Mouse (Mus musculus) neural tube, embryonic 12.5 days (tissue): Measurements from ENCODE around the gene Pdcd7. TPM values are rescaled to one million over a fixed set of nuclear protein-coding genes. Genes with fewer than 3 reads are reported as not detected.

Source experiments
- ATAC-seq: fragments of 200-750 bp; cut with Nextera tagmentation; 2 replicates; pipeline ENCODE4 v1.8.0; 2017; ENCODE audit warnings: low read depth, mild to moderate bottlenecking, moderate TSS enrichment, moderate library complexity; ENCODE audit not compliant: low FRiP score
- H3K27ac ChIP-seq: fragments of 300-500 bp; sonication (generic); 2 replicates; pipeline ENCODE4 v1.5.1; 2016
- H3K27me3 ChIP-seq: fragments of 300-500 bp; sonication (generic); replicated peaks from 2 replicates; pipeline ENCODE4 v1.6.1; 2016; ENCODE audit warnings: mild to moderate bottlenecking
- H3K36me3 ChIP-seq: fragments of 300-500 bp; sonication (generic); 2 replicates; pipeline ENCODE4 v1.6.1; 2016; ENCODE audit warnings: mild to moderate bottlenecking
- H3K4me1 ChIP-seq: fragments of 300-500 bp; sonication (generic); 2 replicates; pipeline ENCODE4 v1.6.1; 2016
- H3K4me2 ChIP-seq: fragments of 300-500 bp; sonication (generic); replicated peaks from 2 replicates; pipeline ENCODE4 v1.6.1; 2016; ENCODE audit warnings: mild to moderate bottlenecking
- H3K4me3 ChIP-seq: fragments of 300-500 bp; sonication (generic); 2 replicates; pipeline ENCODE4 v1.5.1; 2016
- H3K9ac ChIP-seq: fragments of 300-500 bp; sonication (generic); 2 replicates; pipeline ENCODE4 v1.6.1; 2016; ENCODE audit warnings: mild to moderate bottlenecking
- H3K9me3 ChIP-seq: fragments of 300-500 bp; sonication (generic); 2 replicates; pipeline ENCODE4 v1.6.1; 2016; ENCODE audit warnings: mild to moderate bottlenecking
- WGBS: fragments of 180-500 bp; shearing (Covaris S2); methylation state at CpG from one replicate; pipeline ENCODE4 v1.1.7; 2016; 5-methylcytosine and 5-hydroxymethylcytosine counted together
- polyA plus RNA-seq: library from polyadenylated mRNA; unstranded; fragments of >200 nt; fragmentation: Nextera tagmentation; extraction: Ambion mirVana; gene quantifications from 2 replicates; pipeline ENCODE4 v1.2.1, GENCODE M21; 2016

Pdcd7 gene
- polyA plus RNA-seq, 1 experiment from 2014 or later: 14.6 TPM

DNA sequence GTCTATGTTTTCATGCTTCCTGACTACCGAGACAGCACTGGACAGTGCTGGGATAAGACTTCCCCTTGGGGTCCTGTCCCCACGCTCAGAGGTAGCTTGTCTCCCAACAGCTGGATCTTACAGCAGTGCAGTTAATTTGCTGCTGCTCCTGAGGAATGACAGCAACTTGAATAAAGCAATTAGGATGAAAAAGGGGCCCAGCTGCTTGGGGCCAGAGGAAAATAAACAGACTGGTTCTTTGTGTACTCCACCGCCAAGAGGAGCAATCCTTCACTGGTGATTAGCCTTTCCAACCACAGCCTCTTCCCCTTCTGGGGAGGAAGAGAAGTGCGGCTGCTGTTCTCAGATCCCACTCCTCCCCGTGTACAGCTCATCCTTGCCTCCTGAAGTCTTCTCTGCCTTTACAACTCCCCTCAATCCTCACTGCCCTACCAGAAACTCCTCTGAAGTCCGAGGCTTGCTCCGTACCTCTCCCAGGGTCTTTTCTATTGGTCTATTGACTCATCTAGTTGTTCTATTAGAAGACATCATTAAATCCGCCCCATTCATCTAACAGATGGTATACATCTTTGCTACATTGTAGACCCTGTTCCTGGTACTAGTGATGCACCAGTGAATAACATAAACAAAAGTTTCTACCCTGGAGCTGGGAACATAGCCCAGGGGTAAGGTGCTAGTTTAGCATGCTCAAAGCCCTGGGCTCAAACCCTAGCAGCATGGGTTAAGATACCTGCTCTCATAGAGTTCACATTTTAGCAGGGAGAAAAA lies 40.7 kb downstream of the Pdcd7 start:
- no peak overlapping the region for H3K4me2 ChIP-seq
- no peaks in the 10 kb centered on the region for H3K36me3 ChIP-seq
- 12% methylated on average over 8 of the region's 8 CpGs for WGBS
- ATAC-seq: no peak
- peaks cover 8% of the 10 kb centered on the region; the same call in 1 of the 2 replicates for H3K4me1 ChIP-seq
- no peaks in the 10 kb centered on the region for H3K9me3 ChIP-seq
- H3K27ac ChIP-seq: no peak overlapping the region
- peaks cover 27% of the 10 kb centered on the region for H3K27me3 ChIP-seq
- no peak overlapping the region for H3K9ac ChIP-seq
- H3K4me3 ChIP-seq: no peak overlapping the region

DNA sequence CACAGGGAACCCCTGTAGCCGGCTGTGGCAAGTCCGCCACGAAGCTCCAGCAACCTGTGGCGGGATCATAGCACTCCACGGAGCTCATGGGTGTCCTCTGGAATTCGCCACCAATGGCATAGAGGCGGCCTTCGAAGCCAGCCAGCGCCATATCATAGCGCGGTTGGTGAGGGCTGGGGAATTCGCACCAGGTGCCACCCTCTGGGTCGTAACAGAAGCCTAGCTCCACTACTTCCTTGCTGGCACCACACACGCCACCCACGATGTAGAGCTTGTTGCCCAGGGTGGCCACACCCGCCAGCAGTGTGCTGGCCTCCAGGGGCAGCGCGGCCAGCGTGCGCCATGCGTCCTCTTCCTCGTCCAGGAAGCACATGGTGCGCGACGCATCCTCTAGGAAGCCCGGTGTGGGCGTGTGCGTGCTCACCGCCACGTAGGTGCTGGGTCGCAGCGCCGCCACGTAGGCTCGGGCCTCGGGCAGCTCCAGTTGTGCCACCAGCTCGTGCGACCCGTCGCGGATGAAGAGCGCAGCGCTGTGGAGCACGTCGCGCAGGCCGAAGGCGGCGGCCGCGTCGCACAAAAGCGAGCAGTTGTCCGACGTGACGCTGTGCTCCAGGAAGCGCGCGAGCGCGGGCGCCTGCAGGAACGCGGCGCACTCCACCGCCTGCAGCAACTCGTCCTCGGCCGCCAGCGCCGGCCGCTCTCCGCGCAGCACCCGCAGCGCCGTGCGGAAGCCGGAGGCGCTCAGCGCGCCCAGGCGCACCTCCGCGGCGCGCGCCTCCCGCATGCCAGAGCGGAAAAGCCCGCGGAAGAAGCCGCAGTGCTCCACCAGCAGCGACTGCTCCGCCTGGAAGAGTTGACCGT lies 45.1 kb downstream of the Pdcd7 start:
- H3K36me3 ChIP-seq: no peaks in the 10 kb centered on the region
- H3K9me3 ChIP-seq: no peaks in the 10 kb centered on the region
- peak overlapping the region; percentile 37 for H3K4me3 ChIP-seq
- no peak overlapping the region; the same call in 1 of the 2 replicates for H3K9ac ChIP-seq
- WGBS: 18% methylated on average over 96 of the region's 96 CpGs
- peaks cover 9% of the 10 kb centered on the region; the same call in 1 of the 2 replicates for H3K4me1 ChIP-seq
- H3K27me3 ChIP-seq: peaks cover 44% of the 10 kb centered on the region
- H3K4me2 ChIP-seq: peak overlapping the region; percentile 63
- no peak for ATAC-seq
- H3K27ac ChIP-seq: no peak overlapping the region

DNA sequence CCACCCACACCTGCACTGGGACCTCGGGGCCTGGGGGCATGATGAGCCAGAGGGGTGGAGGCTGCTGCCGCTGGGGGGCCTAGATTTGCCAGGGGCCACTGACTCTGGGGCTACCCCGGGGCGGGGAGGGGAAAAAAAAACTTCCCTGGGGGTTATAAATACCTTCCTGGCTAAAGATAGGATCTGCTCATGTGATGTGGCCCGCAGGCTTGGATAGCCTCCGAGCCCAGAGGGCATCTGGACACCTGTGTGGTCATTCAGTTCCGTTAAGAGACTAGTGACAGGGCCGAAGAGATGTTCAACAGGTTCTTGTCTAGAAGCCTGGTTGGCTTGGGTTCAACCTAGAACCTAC lies 45.7 kb downstream of the Pdcd7 start, which contains the start of gene Kbtbd13:
Kbtbd13 (minus strand) TSS at position 40 of the 352 bp plus-strand sequence.
- WGBS: 39% methylated on average over 8 of the region's 8 CpGs
- Histone ChIP-seq H3K4me2 (peak within 1 kb of the TSS; percentile 63), H3K27me3 (peaks cover 44% of the 10 kb centered on the region), H3K9me3 (no peaks in the 10 kb centered on the region), H3K4me3 (peak within 1 kb of the TSS; percentile 37), H3K36me3 (no peaks in the 10 kb centered on the region), H3K9ac (no peak within 1 kb of the TSS; the same call in 1 of the 2 replicates), H3K27ac (no peak within 1 kb of the TSS), H3K4me1 (peaks cover 5% of the 10 kb centered on the region; the same call in 1 of the 2 replicates)
- no peak for ATAC-seq

- WGBS: 30% methylated on average over 6 of the region's 6 CpGs
- H3K27me3 ChIP-seq: peaks cover 44% of the 10 kb centered on the region
Measured at GRCm38 (mm10) chr9:65392638-65393364, 46.9 kb downstream of the Pdcd7 start.

GRCm38 (mm10) chr9:65393606-65394005 lies 47.7 kb downstream of the Pdcd7 start:
- Histone ChIP-seq H3K4me3 (no peak overlapping the region), H3K9ac (no peak overlapping the region), H3K9me3 (no peaks in the 10 kb centered on the region), H3K27me3 (peaks cover 44% of the 10 kb centered on the region), H3K36me3 (no peaks in the 10 kb centered on the region), H3K4me1 (peaks cover 13% of the 10 kb centered on the region), H3K27ac (no peak overlapping the region), H3K4me2 (no peak overlapping the region)
- 55% methylated on average over 2 of the region's 2 CpGs for WGBS
- ATAC-seq: no peak

More at GRCm38 (mm10) chr9:65392638-65393364, 46.9 kb downstream of the Pdcd7 start:
- H3K27ac ChIP-seq: no peak overlapping the region
- no peaks in the 10 kb centered on the region for H3K36me3 ChIP-seq
- no peaks in the 10 kb centered on the region for H3K9me3 ChIP-seq
- H3K4me2 ChIP-seq: no peak overlapping the region
- no peak overlapping the region for H3K9ac ChIP-seq
- no peak overlapping the region for H3K4me3 ChIP-seq
- H3K4me1 ChIP-seq: 0 out of 2 replicates have a peak, but pooled peaks cover 5% of the 10 kb centered on the region
- ATAC-seq: no peak

GRCm38 (mm10) chr9:65394360-65394759 lies 48.5 kb downstream of the Pdcd7 start:
- Histone ChIP-seq H3K9ac (no peak overlapping the region), H3K27me3 (peaks cover 40% of the 10 kb centered on the region), H3K4me3 (no peak overlapping the region), H3K4me1 (peaks cover 16% of the 10 kb centered on the region), H3K4me2 (no peak overlapping the region), H3K27ac (no peak overlapping the region), H3K9me3 (no peaks in the 10 kb centered on the region), H3K36me3 (no peaks in the 10 kb centered on the region)
- WGBS: 64% methylated on average over 2 of the region's 2 CpGs
- no peak for ATAC-seq

GRCm38 (mm10) chr9:65398279-65398678 lies 52.4 kb downstream of the Pdcd7 start, which contains the start of gene Rasl12:
Rasl12 (plus strand) TSS chr9:65398506.
- no peak within 1 kb of the TSS for H3K27ac ChIP-seq
- peaks cover 11% of the 10 kb centered on the region for H3K4me1 ChIP-seq
- H3K9me3 ChIP-seq: no peaks in the 10 kb centered on the region
- 0 out of 2 replicates have a peak, but pooled peaks have one; percentile 44 for ATAC-seq
- H3K36me3 ChIP-seq: no peaks in the 10 kb centered on the region
- peak within 1 kb of the TSS; percentile 45 for H3K4me3 ChIP-seq
- 0 out of 2 replicates have a peak, but pooled peaks cover 4% of the 10 kb centered on the region for H3K27me3 ChIP-seq
- H3K9ac ChIP-seq: peak within 1 kb of the TSS; percentile 65
- WGBS: under 1% methylated on average over 24 of the region's 24 CpGs
- H3K4me2 ChIP-seq: peak within 1 kb of the TSS; percentile 86

GRCm38 (mm10) chr9:65399934-65400333 lies 54.0 kb downstream of the Pdcd7 start:
- no peak overlapping the region for H3K27ac ChIP-seq
- H3K4me1 ChIP-seq: peaks cover 11% of the 10 kb centered on the region
- ATAC-seq: no peak
- no peaks in the 10 kb centered on the region for H3K36me3 ChIP-seq
- no peaks in the 10 kb centered on the region for H3K9me3 ChIP-seq
- 90% methylated on average over 6 of the region's 6 CpGs for WGBS
- no peak overlapping the region for H3K9ac ChIP-seq
- no peaks in the 10 kb centered on the region for H3K27me3 ChIP-seq
- H3K4me2 ChIP-seq: no peak overlapping the region
- no peak overlapping the region for H3K4me3 ChIP-seq

DNA sequence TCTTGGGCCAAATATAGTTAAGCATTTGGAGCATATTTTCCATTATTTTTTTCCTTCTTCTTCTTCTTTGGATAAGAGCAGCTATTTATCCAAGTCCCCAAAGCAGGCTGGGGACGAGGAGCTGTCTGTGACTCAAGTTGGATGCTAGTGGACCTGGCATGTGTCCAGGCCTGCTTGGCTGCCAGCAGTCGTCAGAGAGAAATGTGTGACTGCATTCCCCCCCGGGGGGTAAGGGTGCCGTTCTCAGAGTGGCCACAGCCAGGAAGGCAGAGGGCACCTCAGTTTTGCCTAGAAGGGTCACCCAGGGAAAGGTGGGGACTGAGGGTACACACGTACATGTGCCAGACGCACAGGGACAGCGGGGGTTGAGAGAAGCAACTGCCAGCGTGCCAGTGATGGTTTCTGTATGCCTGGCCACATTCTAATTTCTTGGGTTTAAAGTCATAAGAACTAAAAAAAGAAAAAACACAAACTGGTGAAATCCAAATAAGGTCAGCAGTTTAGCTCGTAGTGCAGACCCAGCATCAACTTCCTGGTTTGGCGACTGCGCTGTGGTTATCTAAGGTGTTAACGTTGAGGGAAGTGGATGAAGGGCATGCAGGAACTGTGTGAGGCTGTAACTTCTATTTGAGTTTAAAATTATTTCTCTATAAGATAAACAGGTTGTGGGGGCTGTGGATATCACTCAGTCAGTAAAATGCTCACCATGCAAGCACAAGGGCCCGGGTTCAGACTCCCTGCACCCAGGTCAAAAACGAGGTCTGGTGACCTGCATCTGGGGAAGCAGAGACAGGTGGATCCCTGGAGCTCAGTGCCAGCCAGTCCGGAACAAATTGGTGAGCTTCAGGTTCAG lies 58.7 kb downstream of the Pdcd7 start:
- Histone ChIP-seq H3K4me3 (no peak overlapping the region), H3K36me3 (no peaks in the 10 kb centered on the region), H3K4me1 (no peaks in the 10 kb centered on the region), H3K27me3 (no peaks in the 10 kb centered on the region), H3K4me2 (no peak overlapping the region), H3K27ac (no peak overlapping the region), H3K9ac (no peak overlapping the region), H3K9me3 (no peaks in the 10 kb centered on the region)
- WGBS: 78% methylated on average over 15 of the region's 15 CpGs
- ATAC-seq: no peak

GRCm38 (mm10) chr9:65405184-65405449 lies 59.2 kb downstream of the Pdcd7 start:
- Histone ChIP-seq H3K27me3 (no peaks in the 10 kb centered on the region), H3K9me3 (no peaks in the 10 kb centered on the region), H3K4me1 (no peaks in the 10 kb centered on the region), H3K36me3 (no peaks in the 10 kb centered on the region), H3K27ac (no peak overlapping the region), H3K9ac (no peak overlapping the region), H3K4me2 (no peak overlapping the region), H3K4me3 (no peak overlapping the region)
- ATAC-seq: no peak
- WGBS: 75% methylated on average over 2 of the region's 2 CpGs

- no peaks in the 10 kb centered on the region for H3K27me3 ChIP-seq
- ATAC-seq: no peak
- WGBS: 82% methylated on average over 5 of the region's 5 CpGs
Measured at GRCm38 (mm10) chr9:65407327-65407726, 61.4 kb downstream of the Pdcd7 start.

More at GRCm38 (mm10) chr9:65407327-65407726, 61.4 kb downstream of the Pdcd7 start:
- no peaks in the 10 kb centered on the region for H3K4me1 ChIP-seq
- H3K36me3 ChIP-seq: no peaks in the 10 kb centered on the region
- H3K9ac ChIP-seq: no peak overlapping the region
- no peaks in the 10 kb centered on the region for H3K9me3 ChIP-seq
- H3K4me3 ChIP-seq: no peak overlapping the region
- no peak overlapping the region for H3K4me2 ChIP-seq
- no peak overlapping the region for H3K27ac ChIP-seq
